Mouse (Mus musculus): ENCODE measurements at regions not wholly inside any gene's neighbourhood (a gene's known extent, or its start where the extent isn't known, plus 50 kb on each side); places are given as distances from the start of the nearest gene placed in this dataset.

DNA sequence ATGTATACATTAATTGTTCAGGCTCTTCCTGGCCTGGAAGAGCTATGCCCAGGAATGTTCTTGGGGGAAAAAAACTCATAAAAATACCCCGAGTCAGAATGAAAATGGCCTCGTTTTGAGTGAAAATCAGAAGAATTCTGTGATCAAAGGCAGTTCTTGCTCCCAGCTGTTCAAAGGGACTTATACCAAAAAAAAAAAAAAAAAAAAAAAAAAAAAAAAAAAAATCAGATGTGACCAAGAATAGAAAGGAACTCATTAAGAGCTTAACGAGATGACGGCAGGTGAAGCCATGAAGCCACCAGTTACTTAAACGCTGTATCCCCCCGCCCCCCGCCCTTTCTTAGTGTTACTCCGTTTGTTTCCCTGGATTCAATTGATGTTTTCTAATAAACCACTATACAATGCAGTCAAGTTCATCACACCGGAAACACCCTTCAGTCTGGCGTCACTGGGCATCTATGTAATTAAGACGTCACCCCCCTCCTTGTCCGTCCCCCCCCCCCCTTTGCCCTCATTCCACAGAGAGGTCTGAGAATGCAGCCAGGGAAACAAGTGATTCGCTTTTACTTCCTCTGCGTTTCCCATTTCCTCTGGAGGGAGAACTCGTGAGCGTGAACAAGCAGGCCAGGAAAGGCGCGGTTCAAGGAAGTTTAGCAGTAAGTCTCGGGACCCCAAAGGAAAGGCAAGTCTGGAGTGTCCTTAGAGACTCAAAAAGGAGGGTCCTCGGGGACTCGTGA is 99.1 kb downstream of the Zfp326 start:
- Histone ChIP-seq H3K4me3 (no peak overlapping the region), H3K4me2 (ENCODE audit: low read depth) (no peak overlapping the region), H3K79me2 (ENCODE audit: control insufficient read depth, insufficient read depth) (no peaks in the 10 kb centered on the region), H3ac (ENCODE audit: control insufficient read depth, insufficient read length) (no peak overlapping the region), H3K27me3 (ENCODE audit: control insufficient read depth, insufficient read depth, insufficient read length) (peaks cover 19% of the 10 kb centered on the region), H3K36me3 (ENCODE audit: control insufficient read depth, insufficient read depth) (no peaks in the 10 kb centered on the region)
- no peak for TF ChIP-seq REST (IDR thresholded peaks at IDR 0.05; ENCODE audit: insufficient read depth, insufficient read length)
- TF ChIP-seq TCF12 (IDR thresholded peaks at IDR 0.05; ENCODE audit: insufficient read depth, poor library complexity, severe bottlenecking), result no peak
- no peak for TF ChIP-seq MYOG (IDR thresholded peaks at IDR 0.05; ENCODE audit: control insufficient read depth in 1 of 3, insufficient read depth in 1 of 3, insufficient read length in 2 of 3, low read depth in 2 of 3)
- no peak for TF ChIP-seq SRF (IDR thresholded peaks at IDR 0.05; ENCODE audit: control insufficient read depth, insufficient read length, low read depth)
- no peak for TF ChIP-seq MAX (IDR thresholded peaks at IDR 0.05; ENCODE audit: low read depth)
- TF ChIP-seq CEBPB (IDR thresholded peaks at IDR 0.05; ENCODE audit: insufficient read depth, poor library complexity, severe bottlenecking), result no peak
- TF ChIP-seq POLR2A (IDR thresholded peaks at IDR 0.05; ENCODE audit: insufficient read length, low read depth), result no peak
- no peak for TF ChIP-seq MYOD1 (IDR thresholded peaks at IDR 0.05; ENCODE audit: control insufficient read depth in 1 of 3, insufficient read length in 2 of 3, low read depth in 2 of 3)
- TF ChIP-seq E2F4 (IDR thresholded peaks at IDR 0.05; ENCODE audit: insufficient read depth), result no peak
- no peak for TF ChIP-seq TCF3 (IDR thresholded peaks at IDR 0.05; ENCODE audit: insufficient read length, low read depth)
- no peak for TF ChIP-seq USF1 (IDR thresholded peaks at IDR 0.05; ENCODE audit: low read depth)
- no peak for TF ChIP-seq POLR2AphosphoS2 (IDR thresholded peaks at IDR 0.05; ENCODE audit: insufficient read length, low read depth)

- no peaks in the 10 kb centered on the region for H3K36me3 ChIP-seq (ENCODE audit: control insufficient read depth, insufficient read depth)
- no peak overlapping the region for H3K4me3 ChIP-seq
- TF ChIP-seq SRF (IDR thresholded peaks at IDR 0.05; ENCODE audit: control insufficient read depth, insufficient read length, low read depth) (no peak), CEBPB (IDR thresholded peaks at IDR 0.05; ENCODE audit: insufficient read depth, poor library complexity, severe bottlenecking) (no peak), MYOD1 (IDR thresholded peaks at IDR 0.05; ENCODE audit: control insufficient read depth in 1 of 3, insufficient read length in 2 of 3, low read depth in 2 of 3) (no peak), POLR2AphosphoS2 (IDR thresholded peaks at IDR 0.05; ENCODE audit: insufficient read length, low read depth) (no peak), REST (IDR thresholded peaks at IDR 0.05; ENCODE audit: insufficient read depth, insufficient read length) (no peak), MAX (IDR thresholded peaks at IDR 0.05; ENCODE audit: low read depth) (no peak)
- no peak overlapping the region for H3K4me2 ChIP-seq (ENCODE audit: low read depth)
- H3K27me3 ChIP-seq (ENCODE audit: control insufficient read depth, insufficient read depth, insufficient read length), result peaks cover 17% of the 10 kb centered on the region
- H3K79me2 ChIP-seq (ENCODE audit: control insufficient read depth, insufficient read depth), result no peaks in the 10 kb centered on the region
- H3ac ChIP-seq (ENCODE audit: control insufficient read depth, insufficient read length), result no peak overlapping the region
Measured at GRCm38 (mm10) chr5:105974576-105975177, 98.3 kb downstream of the Zfp326 start.
